Mouse (Mus musculus): Measurements from ENCODE around the gene Krtap2-4.

DNA sequence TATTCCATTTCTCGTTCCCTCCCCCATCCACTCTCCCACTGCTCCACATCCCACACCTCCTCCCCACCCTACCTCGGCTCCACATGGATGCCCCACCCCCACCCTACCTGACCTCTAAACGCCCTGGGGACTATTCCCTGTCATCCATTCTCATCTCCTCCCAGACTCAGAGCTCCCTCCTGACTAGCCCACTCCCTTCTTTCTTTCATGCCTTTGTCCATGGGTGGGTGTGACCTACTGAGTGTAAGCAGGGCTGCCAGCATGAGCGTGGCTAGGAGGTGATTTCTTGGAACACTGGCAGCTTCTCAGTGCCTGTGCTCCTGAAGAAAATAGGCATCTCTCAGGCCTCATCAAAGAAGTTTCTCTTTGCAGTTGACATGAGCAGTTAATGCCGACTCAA, 42.4 kb upstream of the Krtap2-4 start:
- no peak for TF ChIP-seq CTCF (IDR thresholded peaks at IDR 0.05; ENCODE audit: borderline replicate concordance, control insufficient read depth, extremely low read depth, insufficient read depth, low read length, poor library complexity)
- no peak for TF ChIP-seq POLR2A (IDR thresholded peaks at IDR 0.05; ENCODE audit: control insufficient read depth, extremely low read depth, insufficient read depth, low read length, poor library complexity)
